Mouse (Mus musculus) splenic B cell, adult 2 months (primary cell): Measurements from ENCODE around the gene Dcaf10.

Experiments
- DNase-seq: peaks from one replicate; pipeline ENCODE4 v3.0.0-alpha.2; 2011; ENCODE audit warnings: low read depth, low spot score
- H3K27me3 ChIP-seq: 2 replicates; pipeline ENCODE4 v1.6.1; 2012; ENCODE audit warnings: mild to moderate bottlenecking, low read length, moderate library complexity, mixed read lengths; ENCODE audit not compliant: control insufficient read depth, poor library complexity, insufficient read depth, severe bottlenecking
- H3K36me3 ChIP-seq: 2 replicates; pipeline ENCODE4 v1.6.1; 2012; ENCODE audit warnings: mild to moderate bottlenecking, low read length, moderate library complexity, mixed read lengths; ENCODE audit not compliant: control insufficient read depth, poor library complexity, insufficient read depth, severe bottlenecking

The Dcaf10 gene

DNA sequence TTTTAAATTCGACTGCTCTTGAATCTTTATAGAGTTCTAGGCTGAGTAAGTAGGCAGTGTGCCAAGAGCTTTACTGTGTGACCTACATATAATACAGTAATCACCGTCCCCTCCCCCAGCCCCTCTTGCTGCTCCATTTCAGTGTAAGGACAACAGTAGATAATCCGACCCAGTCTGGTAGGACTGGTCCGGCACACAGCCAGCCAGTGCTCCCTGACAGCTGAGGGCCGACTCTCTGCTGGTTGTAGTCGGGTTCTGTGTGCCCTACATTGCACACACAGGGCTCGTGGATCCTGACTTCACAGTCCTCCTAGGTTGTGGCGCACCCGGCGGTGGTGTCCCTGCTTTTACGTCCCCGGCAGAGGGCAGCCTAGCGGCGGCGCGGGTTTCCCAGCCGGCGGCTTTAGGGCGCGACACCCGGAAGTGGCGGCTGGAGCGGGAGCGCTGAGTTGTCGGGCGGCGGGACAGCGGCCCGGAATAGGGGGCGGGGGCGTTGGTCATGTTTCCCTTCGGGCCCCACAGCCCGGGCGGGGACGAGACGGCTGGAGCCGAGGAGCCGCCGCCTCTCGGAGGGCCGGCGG is at the start of gene Dcaf10:
Gene Dcaf10 (plus strand): TSS at position 433 of the 581 bp plus-strand sequence.
- Histone ChIP-seq H3K27me3 (no peaks in the 10 kb centered on the region), H3K36me3 (no peaks in the 10 kb centered on the region)
- peak; percentile 92 for DNase-seq

DNA sequence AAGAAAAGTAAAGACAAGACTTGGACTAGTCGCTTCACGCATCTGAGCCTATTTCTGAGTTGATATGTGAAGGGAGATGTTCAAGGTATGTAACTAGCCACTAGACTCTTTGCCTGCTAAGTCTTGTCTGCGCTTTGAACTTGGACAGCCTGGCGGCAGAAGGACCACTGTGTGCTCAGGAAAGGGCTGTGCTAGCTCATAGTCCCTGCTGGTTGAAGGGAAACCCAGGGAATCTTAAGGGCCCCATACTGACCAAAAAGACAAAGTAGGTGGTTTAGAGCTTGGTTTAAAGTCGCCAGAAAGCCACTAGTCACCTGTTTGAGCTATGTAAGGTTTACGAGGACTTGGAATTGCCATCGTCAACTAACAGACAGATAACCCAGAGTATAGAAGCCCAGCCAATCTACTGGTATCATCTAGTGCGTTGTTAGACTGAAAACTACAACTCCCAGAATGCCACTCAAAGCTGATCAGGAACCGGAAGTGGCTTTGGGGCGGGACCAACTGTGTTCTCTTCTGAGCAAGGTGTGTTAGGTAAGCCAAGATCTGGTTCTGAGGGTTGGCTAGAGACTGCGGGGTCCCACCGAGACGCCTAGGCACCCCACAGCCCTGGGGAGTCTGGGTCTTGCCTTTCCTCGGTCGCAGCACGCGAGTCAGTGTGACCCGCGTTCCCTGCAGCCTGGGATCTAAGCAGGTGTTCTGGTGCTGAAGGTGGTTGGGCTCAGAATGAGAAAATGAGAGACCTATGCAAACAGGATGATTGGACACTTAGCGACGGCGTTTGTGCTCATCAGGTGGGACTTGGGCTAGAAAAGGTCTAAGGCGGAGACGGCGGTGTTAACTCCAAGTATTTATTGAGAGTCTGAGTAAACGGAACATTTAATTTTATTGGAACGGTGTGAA is 45.0 kb upstream of the Dcaf10 start, which contains the start of gene Trmt10b:
Gene Trmt10b (plus strand): TSS at position 466 of the 903 bp plus-strand sequence.
- H3K36me3 ChIP-seq = no peaks in the 10 kb centered on the region
- DNase-seq = peak; percentile 90
- H3K27me3 ChIP-seq = no peaks in the 10 kb centered on the region

GRCm38 (mm10) chr4:45305536-45305935 is 36.4 kb upstream of the Dcaf10 start:
- H3K27me3 ChIP-seq = no peaks in the 10 kb centered on the region
- DNase-seq = no peak
- H3K36me3 ChIP-seq = peaks cover 2% of the 10 kb centered on the region

DNA sequence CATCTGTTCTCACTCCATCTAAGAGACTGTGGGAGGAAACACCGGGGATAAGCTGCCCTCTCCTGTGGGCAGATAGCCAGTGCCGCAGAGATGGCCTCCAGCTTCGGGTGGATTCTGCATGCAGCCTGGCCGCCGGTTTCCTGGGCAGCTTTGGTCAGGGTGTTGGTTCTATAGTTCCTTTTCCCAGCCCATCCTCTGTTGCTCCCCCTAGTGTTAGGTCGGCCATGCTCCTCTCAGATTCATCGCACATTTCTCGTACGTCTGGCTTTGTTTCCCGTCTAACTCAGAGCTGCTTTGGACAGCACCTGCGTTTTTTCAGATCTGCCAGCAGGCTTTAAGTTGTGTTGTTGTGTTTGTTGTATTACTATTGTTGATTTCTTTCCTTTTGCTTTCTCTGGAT is 33.9 kb upstream of the Dcaf10 start:
- H3K36me3 ChIP-seq = peaks cover 2% of the 10 kb centered on the region
- H3K27me3 ChIP-seq = no peaks in the 10 kb centered on the region
- DNase-seq = peak; percentile 29

DNA sequence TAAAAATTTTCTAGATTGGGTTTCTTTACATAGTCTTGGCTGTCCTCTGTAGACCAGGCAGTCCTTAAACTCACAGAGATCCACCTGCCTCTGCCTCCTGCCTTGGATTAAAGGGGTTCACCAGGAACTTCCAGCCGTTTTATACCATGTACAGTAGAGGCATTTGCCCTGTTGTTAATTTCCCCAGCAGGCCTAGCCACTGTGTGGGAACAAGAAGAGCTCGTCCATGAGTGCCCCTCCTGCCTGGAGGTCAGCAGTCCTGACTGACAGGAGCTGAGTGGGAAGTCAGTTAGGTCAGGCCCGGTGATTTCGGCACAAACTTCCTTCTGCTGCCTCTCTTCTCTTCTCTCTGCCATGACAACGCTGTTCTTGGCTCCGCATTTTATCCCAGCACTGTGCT is 33.3 kb upstream of the Dcaf10 start:
- DNase-seq = no peak
- no peaks in the 10 kb centered on the region for H3K27me3 ChIP-seq
- peaks cover 2% of the 10 kb centered on the region for H3K36me3 ChIP-seq

- Histone ChIP-seq H3K36me3 (peaks cover 6% of the 10 kb centered on the region), H3K27me3 (no peaks in the 10 kb centered on the region)
- no peak for DNase-seq
Observed at GRCm38 (mm10) chr4:45311056-45311455, 30.8 kb upstream of the Dcaf10 start.

DNA sequence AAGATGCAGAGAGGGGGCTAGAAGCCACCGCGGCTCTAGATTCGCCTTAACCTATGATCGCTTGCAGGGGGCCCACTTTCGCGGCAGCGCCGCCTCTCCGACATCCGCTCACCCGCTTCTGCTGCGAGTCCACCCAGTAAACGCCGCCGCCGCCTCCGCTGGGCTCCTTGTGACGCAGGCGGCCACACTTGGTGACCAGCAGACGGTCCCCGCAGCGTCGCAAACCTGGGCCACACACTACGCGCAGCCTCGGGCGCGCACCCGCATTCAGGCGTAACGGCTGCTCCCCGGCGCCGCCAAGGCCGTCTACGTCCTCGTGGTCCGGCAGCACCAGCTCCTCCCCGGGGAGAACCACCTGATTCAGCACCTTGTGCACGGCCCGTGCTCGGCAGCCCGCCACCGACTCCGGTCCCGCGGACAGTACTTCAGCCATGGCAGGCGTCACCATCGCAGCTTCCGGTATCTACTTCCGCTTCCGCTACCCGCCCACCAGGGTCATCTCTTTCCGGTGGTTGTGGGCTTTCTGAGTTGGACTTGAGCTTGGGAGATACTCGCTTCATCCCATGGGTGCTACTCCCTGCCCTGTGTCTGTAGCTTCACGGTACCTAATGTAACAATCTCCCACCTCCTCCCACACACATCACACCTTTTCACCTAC is 21.6 kb upstream of the Dcaf10 start:
- peak; percentile 86 for DNase-seq
- Histone ChIP-seq H3K27me3 (no peaks in the 10 kb centered on the region), H3K36me3 (peaks cover 1% of the 10 kb centered on the region)

DNA sequence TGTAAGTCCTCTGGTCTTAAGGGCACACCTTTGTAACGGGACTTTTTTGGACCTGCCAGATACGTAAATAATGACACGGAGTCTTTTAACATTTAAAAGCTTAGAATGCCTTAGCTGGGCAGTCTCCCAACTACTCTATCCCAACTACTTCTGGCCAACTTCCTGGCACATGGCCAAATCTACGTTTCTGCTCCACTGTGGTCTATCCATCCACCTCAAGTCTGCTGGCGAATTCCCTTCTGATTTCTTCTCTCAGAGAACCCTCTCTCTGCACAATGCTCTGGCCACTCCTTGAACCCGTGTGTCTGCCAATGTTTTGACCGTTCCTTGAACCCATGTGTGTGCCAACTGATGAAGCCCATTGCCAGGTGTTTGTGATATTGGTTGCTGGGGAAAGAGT is 10.8 kb upstream of the Dcaf10 start:
- no peak for DNase-seq
- H3K36me3 ChIP-seq = no peaks in the 10 kb centered on the region
- H3K27me3 ChIP-seq = no peaks in the 10 kb centered on the region

- Histone ChIP-seq H3K27me3 (no peaks in the 10 kb centered on the region), H3K36me3 (no peaks in the 10 kb centered on the region)
- no peak for DNase-seq
Observed at GRCm38 (mm10) chr4:45332466-45332865, 9.4 kb upstream of the Dcaf10 start.

DNA sequence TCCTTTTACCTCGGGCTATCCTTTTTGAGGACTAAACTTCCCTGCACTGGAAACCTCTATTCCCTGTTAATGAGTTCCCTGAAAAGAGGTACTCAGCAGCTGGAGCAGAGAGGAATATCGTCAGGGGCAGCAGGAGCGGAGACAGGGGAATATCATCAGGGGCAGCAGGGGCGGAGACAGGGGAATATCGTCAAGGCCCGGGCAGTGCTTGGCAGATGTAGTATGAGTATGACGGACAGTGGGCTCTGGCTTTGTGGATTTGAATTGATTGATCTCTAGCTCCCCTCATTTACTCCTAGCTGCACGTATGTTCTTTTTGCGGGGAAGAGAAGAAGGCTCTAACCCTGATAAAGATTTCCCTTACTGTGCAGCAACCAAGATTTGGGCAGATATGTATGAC is 675 bp upstream of the Dcaf10 start:
- H3K36me3 ChIP-seq = no peaks in the 10 kb centered on the region
- no peak for DNase-seq
- H3K27me3 ChIP-seq = no peaks in the 10 kb centered on the region

DNA sequence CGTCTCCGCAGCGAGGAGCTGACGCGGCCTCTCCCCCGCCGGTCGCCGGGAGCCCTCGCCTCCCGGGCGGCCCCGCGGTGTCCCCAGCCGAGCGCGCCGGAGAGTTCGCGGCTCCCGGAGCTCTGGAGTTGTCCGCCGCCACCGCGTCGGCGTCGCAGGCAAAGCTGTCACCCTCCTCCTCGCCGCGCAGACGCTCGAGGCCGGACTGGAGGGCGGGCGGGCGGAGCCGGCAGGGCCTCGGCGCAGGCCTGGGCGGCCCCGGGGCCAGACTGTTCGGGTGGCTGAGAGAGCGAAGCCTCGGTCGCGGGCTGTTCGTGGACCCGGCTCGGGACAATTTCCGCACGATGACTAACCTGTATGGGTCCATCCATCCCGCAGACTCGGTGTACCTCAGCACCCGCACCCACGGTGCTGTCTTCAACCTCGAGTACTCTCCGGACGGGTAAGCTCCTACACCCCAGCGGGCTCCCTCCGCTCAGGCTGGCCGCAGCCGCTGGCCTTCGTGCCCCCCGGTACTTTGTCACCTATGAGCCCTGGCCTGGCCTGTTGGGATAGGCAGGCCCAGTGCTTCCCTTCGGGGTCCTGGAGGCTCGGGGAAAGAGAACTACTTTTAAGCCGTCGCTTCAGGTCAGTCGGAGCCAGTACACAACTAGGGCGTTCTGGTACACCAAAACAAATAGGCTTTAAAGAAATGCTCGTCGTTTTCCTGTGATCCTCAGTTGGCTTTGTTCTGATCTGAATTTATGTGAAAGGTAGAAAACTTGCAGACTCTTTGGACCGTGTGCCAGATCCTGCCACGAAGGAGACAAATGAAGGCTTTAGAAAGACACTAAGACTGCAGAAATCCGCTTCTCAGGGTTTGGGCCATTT is 620 bp downstream of the Dcaf10 start, which contains the start of gene Exosc3:
Gene Exosc3 (minus strand): TSS at position 447 of the 870 bp plus-strand sequence.
- H3K36me3 ChIP-seq = no peaks in the 10 kb centered on the region
- peak; percentile 51 for DNase-seq
- no peaks in the 10 kb centered on the region for H3K27me3 ChIP-seq

- 0 out of 2 replicates have a peak, but pooled peaks cover 3% of the 10 kb centered on the region for H3K36me3 ChIP-seq
- H3K27me3 ChIP-seq = no peaks in the 10 kb centered on the region
- DNase-seq = no peak
Observed at GRCm38 (mm10) chr4:45356653-45357052, 14.8 kb downstream of the Dcaf10 start.

DNA sequence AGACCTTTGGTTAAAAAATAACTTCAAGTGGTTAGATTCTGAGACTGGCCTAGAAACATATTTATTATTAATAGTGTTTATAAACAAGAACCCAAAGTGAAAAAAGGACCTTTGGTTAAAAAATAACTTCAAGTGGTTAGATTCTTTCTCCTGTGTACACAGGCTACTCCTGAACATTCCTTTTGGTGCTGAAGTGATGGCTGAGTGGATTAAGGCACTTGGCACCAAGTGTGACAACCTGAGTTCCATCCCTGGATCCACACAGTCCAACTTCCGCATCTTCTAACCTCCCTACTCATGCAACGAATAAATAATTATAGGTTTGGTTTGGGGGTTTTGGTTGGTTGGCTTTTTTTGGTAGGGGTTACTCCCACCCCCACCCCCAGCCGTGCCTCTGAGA is 29.4 kb downstream of the Dcaf10 start:
- Histone ChIP-seq H3K27me3 (no peaks in the 10 kb centered on the region), H3K36me3 (peaks cover 12% of the 10 kb centered on the region; the same call in 1 of the 2 replicates)
- no peak for DNase-seq

DNA sequence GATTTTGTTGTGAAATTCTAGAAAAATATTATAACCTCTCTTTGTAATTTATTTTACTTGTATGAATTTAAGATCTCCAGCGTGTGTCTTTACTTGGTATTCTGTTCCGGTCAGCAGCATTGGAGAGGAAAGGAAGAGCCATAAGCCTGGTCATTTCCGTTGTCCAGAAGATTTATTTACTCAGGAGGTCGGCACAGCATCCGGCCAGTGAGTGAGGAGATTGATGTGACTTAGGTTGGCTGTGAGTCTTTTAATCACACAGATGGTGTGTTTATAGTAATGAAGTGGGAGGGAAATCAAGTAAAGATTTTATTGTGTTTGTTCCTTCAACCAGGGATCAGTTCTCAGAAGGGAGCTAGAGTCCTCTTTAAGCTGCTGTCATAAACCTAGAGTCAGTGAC is 33.0 kb downstream of the Dcaf10 start:
- DNase-seq = no peak
- no peaks in the 10 kb centered on the region for H3K27me3 ChIP-seq
- peaks cover 15% of the 10 kb centered on the region; the same call in 1 of the 2 replicates for H3K36me3 ChIP-seq
